Mouse (Mus musculus): Measurements from ENCODE around the gene Ppp1r18.

GRCm38 (mm10) chr17:35917463-35918251 is 52.3 kb downstream of the Ppp1r18 start:
- TF ChIP-seq CHD2 (IDR thresholded peaks at IDR 0.05; ENCODE audit: low read depth, low read length) (no peak), ZC3H11A (IDR thresholded peaks at IDR 0.05; ENCODE audit: borderline replicate concordance, low read depth, low read length) (no peak), ZNF384 (IDR thresholded peaks at IDR 0.05; ENCODE audit: low read depth, low read length) (0 out of 2 replicates have a peak, but pooled peaks have one; percentile 53), HCFC1 (IDR thresholded peaks at IDR 0.05; ENCODE audit: borderline replicate concordance, insufficient read depth, low read length) (no peak)

Measured in ES-E14 (cell line).